Mouse (Mus musculus) ovary, adult 2 months (tissue): ENCODE data around the gene Olfr1234. TPM values are rescaled to one million over a fixed set of nuclear protein-coding genes. Genes with fewer than 3 reads are reported as not detected.

Source experiments
- polyA plus RNA-seq: library from polyadenylated mRNA; depleted of rRNA; stranded (reverse); fragments of >200 nt; gene quantifications from 2 replicates; pipeline ENCODE4 v1.2.3, GENCODE M21; 2012; rRNA removed

The Olfr1234 gene
- not detected in 2 replicates for polyA plus RNA-seq

GRCm38 (mm10) chr2:89364765-89365164 lies at the start of gene Olfr1234:
Gene Olfr1234 (minus strand): TSS chr2:89364865.

GRCm38 (mm10) chr2:89409576-89409975 lies 44.9 kb upstream of the Olfr1234 start, which contains the start of gene Olfr1238:
Gene Olfr1238 (minus strand): TSS chr2:89409676.

DNA sequence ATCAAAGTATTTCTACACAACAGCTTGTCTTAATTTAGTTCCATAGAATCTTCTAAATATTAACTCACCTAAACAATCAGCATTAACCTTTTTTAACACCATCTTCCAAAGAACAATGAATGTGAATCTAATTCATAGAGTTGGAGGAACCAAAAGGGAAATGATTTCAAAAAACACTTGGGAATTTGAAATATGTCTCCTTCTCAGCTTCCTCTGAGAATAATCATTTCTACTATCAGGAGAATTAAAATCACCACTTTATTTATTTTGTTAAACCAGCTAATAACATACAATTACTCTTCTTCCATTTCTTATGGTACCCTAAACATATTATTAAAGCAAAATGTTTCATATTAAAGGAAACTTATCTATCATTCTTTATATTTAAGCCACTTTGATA lies 22.4 kb downstream of the Olfr1234 start, which contains the start of gene Olfr1233:
TSS of gene Olfr1233 (minus strand) at position 101 of the 400 bp plus-strand sequence.

GRCm38 (mm10) chr2:89329575-89329974 lies 35.1 kb downstream of the Olfr1234 start, which contains the start of gene Olfr1232:
Gene Olfr1232 (minus strand): TSS chr2:89329675.

Other genes with a start within 250 kb of the Olfr1234 start
- gene Olfr1221, start 247.6 kb downstream of the Olfr1234 start, polyA plus RNA-seq, result not detected in 2 replicates
- not detected in 2 replicates for gene Olfr1222, start 231.8 kb downstream of the Olfr1234 start, polyA plus RNA-seq
- gene Olfr1223, start 213.3 kb downstream of the Olfr1234 start, polyA plus RNA-seq, result not detected in 2 replicates
- not detected in 2 replicates for gene Olfr1224-ps1, start 200.8 kb downstream of the Olfr1234 start, polyA plus RNA-seq
- gene Olfr1225, start 190.2 kb downstream of the Olfr1234 start, polyA plus RNA-seq, result not detected in 2 replicates
- not detected in 2 replicates for gene Olfr1226, start 164.8 kb downstream of the Olfr1234 start, polyA plus RNA-seq
- not detected in 2 replicates for gene Olfr1228, start 110.8 kb downstream of the Olfr1234 start, polyA plus RNA-seq
- gene Olfr1229, start 76.9 kb downstream of the Olfr1234 start, polyA plus RNA-seq, result not detected in 2 replicates
- not detected in 2 replicates for gene Olfr1230, start 67.6 kb downstream of the Olfr1234 start, polyA plus RNA-seq
- gene Olfr1231, start 57.8 kb downstream of the Olfr1234 start, polyA plus RNA-seq, result not detected in 2 replicates
- not detected in 2 replicates for gene Olfr1232, start 35.2 kb downstream of the Olfr1234 start, polyA plus RNA-seq
- not detected in 2 replicates for gene Olfr1233, start 22.5 kb downstream of the Olfr1234 start, polyA plus RNA-seq
- not detected in 2 replicates for gene Olfr1238, start 44.8 kb upstream of the Olfr1234 start, polyA plus RNA-seq
- gene Olfr1239, start 55.5 kb upstream of the Olfr1234 start, polyA plus RNA-seq, result not detected in 2 replicates
- not detected in 2 replicates for gene Olfr1240, start 78.1 kb upstream of the Olfr1234 start, polyA plus RNA-seq
- gene Olfr1241, start 122.3 kb upstream of the Olfr1234 start, polyA plus RNA-seq, result not detected in 2 replicates
- gene Olfr1242, start 133.5 kb upstream of the Olfr1234 start, polyA plus RNA-seq, result not detected in 2 replicates
- not detected in 2 replicates for gene Olfr1243, start 166.6 kb upstream of the Olfr1234 start, polyA plus RNA-seq
- gene Olfr1245, start 213.6 kb upstream of the Olfr1234 start, polyA plus RNA-seq, result not detected in 2 replicates
- 0.17 TPM in 1 of 2 replicates, not detected in the other for gene Olfr1246, start 228.3 kb upstream of the Olfr1234 start, polyA plus RNA-seq
- gene Olfr1247, start 249.3 kb upstream of the Olfr1234 start, polyA plus RNA-seq, result not detected in 2 replicates